Mouse (Mus musculus): ENCODE measurements around the gene Herc3. TPM values are rescaled to one million over a fixed set of nuclear protein-coding genes. Genes with fewer than 3 reads are reported as not detected.
A peak's percentile ranks its signal among the peaks of the same experiment; 100 is the strongest.

The Herc3 gene
- polyA plus RNA-seq, 1 experiment: 5.2 TPM

DNA sequence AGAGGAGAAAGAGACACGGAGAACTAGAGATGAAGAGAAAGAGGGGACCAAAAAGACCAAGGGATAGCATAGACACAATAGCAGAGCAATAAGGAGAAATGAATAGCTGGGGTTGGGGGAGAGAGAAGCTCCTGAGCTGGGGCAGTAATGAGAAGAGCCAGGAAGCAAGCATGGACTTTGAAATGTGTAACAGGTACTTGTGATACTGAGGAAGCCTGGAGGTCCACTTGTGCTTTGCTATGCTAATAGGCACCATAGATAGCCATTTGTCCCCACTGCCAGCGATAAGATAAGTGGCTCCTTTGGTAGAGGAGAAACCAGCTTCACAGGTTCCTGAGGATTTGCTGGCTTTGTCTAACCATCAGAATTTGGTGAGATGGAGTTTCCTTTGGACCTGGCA lies 5.2 kb upstream of the Herc3 start:
- TF ChIP-seq USF1 (IDR thresholded peaks at IDR 0.05; ENCODE audit: low read depth) (no peak), MAX (IDR thresholded peaks at IDR 0.05) (no peak), CEBPB (IDR thresholded peaks at IDR 0.05; ENCODE audit: low read depth) (no peak), CTCF (IDR thresholded peaks at IDR 0.05; ENCODE audit: control insufficient read depth, insufficient read depth, insufficient read length) (no peak), FOSL1 (IDR thresholded peaks at IDR 0.05; ENCODE audit: insufficient read depth, low read length, poor library complexity, severe bottlenecking) (no peak), MYOD1 (IDR thresholded peaks at IDR 0.05; ENCODE audit: control insufficient read depth, insufficient read length, low read depth) (no peak), MYOG (IDR thresholded peaks at IDR 0.05; ENCODE audit: control insufficient read depth, extremely low read depth, insufficient read length) (no peak)
- Histone ChIP-seq H3K79me2 (ENCODE audit: control insufficient read depth, insufficient read depth) (no peaks in the 10 kb centered on the region), H3ac (ENCODE audit: control insufficient read depth, insufficient read length, low read depth) (no peak overlapping the region)

GRCm38 (mm10) chr6:58828582-58828981 lies 2.7 kb upstream of the Herc3 start:
- Histone ChIP-seq H3K27me3 (ENCODE audit: control insufficient read depth, insufficient read depth, insufficient read length) (no peaks in the 10 kb centered on the region), H3K4me3 (ENCODE audit: insufficient read depth, poor library complexity, severe bottlenecking) (no peak overlapping the region), H3K36me3 (ENCODE audit: control insufficient read depth, insufficient read depth) (no peaks in the 10 kb centered on the region), H3K79me3 (ENCODE audit: low read depth) (no peaks in the 10 kb centered on the region), H3ac (ENCODE audit: control insufficient read depth, insufficient read length, low read depth) (no peak overlapping the region), H3K79me2 (ENCODE audit: control insufficient read depth, insufficient read depth) (peaks cover 3% of the 10 kb centered on the region)
- TF ChIP-seq CEBPB (IDR thresholded peaks at IDR 0.05; ENCODE audit: low read depth): no peak
- TF ChIP-seq FOSL1 (IDR thresholded peaks at IDR 0.05; ENCODE audit: insufficient read depth, low read length, poor library complexity, severe bottlenecking): peak; percentile 75
- no peak for TF ChIP-seq CTCF (IDR thresholded peaks at IDR 0.05; ENCODE audit: control insufficient read depth, insufficient read depth, insufficient read length)
- TF ChIP-seq MAX (IDR thresholded peaks at IDR 0.05): peak; percentile 78
- TF ChIP-seq MYOG (IDR thresholded peaks at IDR 0.05; ENCODE audit: control insufficient read depth, extremely low read depth, insufficient read length): no peak
- TF ChIP-seq USF1 (IDR thresholded peaks at IDR 0.05; ENCODE audit: low read depth): no peak
- no peak for TF ChIP-seq MYOD1 (IDR thresholded peaks at IDR 0.05; ENCODE audit: control insufficient read depth, insufficient read length, low read depth)

More for the DNA sequence above, 5.2 kb upstream of the Herc3 start:
- Histone ChIP-seq H3K36me3 (ENCODE audit: control insufficient read depth, insufficient read depth) (no peaks in the 10 kb centered on the region), H3K79me3 (ENCODE audit: low read depth) (no peaks in the 10 kb centered on the region), H3K27me3 (ENCODE audit: control insufficient read depth, insufficient read depth, insufficient read length) (no peaks in the 10 kb centered on the region), H3K4me3 (ENCODE audit: insufficient read depth, poor library complexity, severe bottlenecking) (no peak overlapping the region)

GRCm38 (mm10) chr6:58830840-58831231 lies 429 bp upstream of the Herc3 start:
- no peak overlapping the region for H3K4me3 ChIP-seq (ENCODE audit: insufficient read depth, poor library complexity, severe bottlenecking)
- H3K79me3 ChIP-seq (ENCODE audit: low read depth): no peaks in the 10 kb centered on the region
- no peaks in the 10 kb centered on the region for H3K27me3 ChIP-seq (ENCODE audit: control insufficient read depth, insufficient read depth, insufficient read length)
- H3ac ChIP-seq (ENCODE audit: control insufficient read depth, insufficient read length, low read depth): no peak overlapping the region
- no peaks in the 10 kb centered on the region for H3K36me3 ChIP-seq (ENCODE audit: control insufficient read depth, insufficient read depth)
- TF ChIP-seq CTCF (IDR thresholded peaks at IDR 0.05; ENCODE audit: control insufficient read depth, insufficient read depth, insufficient read length): no peak
- TF ChIP-seq MYOG (IDR thresholded peaks at IDR 0.05; ENCODE audit: control insufficient read depth, extremely low read depth, insufficient read length): no peak
- TF ChIP-seq USF1 (IDR thresholded peaks at IDR 0.05; ENCODE audit: low read depth): no peak
- TF ChIP-seq FOSL1 (IDR thresholded peaks at IDR 0.05; ENCODE audit: insufficient read depth, low read length, poor library complexity, severe bottlenecking): no peak
- no peak for TF ChIP-seq MAX (IDR thresholded peaks at IDR 0.05)
- no peak for TF ChIP-seq MYOD1 (IDR thresholded peaks at IDR 0.05; ENCODE audit: control insufficient read depth, insufficient read length, low read depth)
- no peak for TF ChIP-seq CEBPB (IDR thresholded peaks at IDR 0.05; ENCODE audit: low read depth)
- peaks cover 4% of the 10 kb centered on the region for H3K79me2 ChIP-seq (ENCODE audit: control insufficient read depth, insufficient read depth)

DNA sequence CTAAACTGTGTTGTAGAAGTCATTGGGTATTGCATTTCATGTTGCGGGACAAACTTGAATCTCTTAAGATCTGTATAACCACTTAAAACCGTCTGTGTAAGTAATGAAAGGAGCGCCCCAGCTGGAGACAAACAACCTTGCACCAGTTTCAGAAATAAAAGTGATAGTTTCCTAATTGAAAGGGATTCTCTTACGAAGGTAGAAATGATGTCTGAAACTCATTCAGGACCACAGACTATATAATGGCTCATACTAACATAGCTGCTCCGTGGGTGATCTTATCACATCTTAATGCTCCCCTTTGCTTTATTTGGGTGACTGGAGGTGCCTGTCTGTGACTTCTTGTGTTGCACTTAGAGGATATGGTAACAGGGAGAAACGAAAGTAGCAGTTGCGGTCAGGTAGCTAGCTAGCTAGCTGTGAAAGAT lies 1.3 kb downstream of the Herc3 start:
- no peaks in the 10 kb centered on the region for H3K36me3 ChIP-seq (ENCODE audit: control insufficient read depth, insufficient read depth)
- TF ChIP-seq FOSL1 (IDR thresholded peaks at IDR 0.05; ENCODE audit: insufficient read depth, low read length, poor library complexity, severe bottlenecking): no peak
- no peak for TF ChIP-seq MAX (IDR thresholded peaks at IDR 0.05)
- TF ChIP-seq USF1 (IDR thresholded peaks at IDR 0.05; ENCODE audit: low read depth): no peak
- no peak for TF ChIP-seq CTCF (IDR thresholded peaks at IDR 0.05; ENCODE audit: control insufficient read depth, insufficient read depth, insufficient read length)
- no peak for TF ChIP-seq CEBPB (IDR thresholded peaks at IDR 0.05; ENCODE audit: low read depth)
- TF ChIP-seq MYOD1 (IDR thresholded peaks at IDR 0.05; ENCODE audit: control insufficient read depth, insufficient read length, low read depth): no peak
- no peak for TF ChIP-seq MYOG (IDR thresholded peaks at IDR 0.05; ENCODE audit: control insufficient read depth, extremely low read depth, insufficient read length)
- no peaks in the 10 kb centered on the region for H3K27me3 ChIP-seq (ENCODE audit: control insufficient read depth, insufficient read depth, insufficient read length)
- peaks cover 8% of the 10 kb centered on the region for H3K79me2 ChIP-seq (ENCODE audit: control insufficient read depth, insufficient read depth)
- H3K79me3 ChIP-seq (ENCODE audit: low read depth): no peaks in the 10 kb centered on the region
- H3ac ChIP-seq (ENCODE audit: control insufficient read depth, insufficient read length, low read depth): no peak overlapping the region
- peak overlapping the region; percentile 39 for H3K4me3 ChIP-seq (ENCODE audit: insufficient read depth, poor library complexity, severe bottlenecking)

DNA sequence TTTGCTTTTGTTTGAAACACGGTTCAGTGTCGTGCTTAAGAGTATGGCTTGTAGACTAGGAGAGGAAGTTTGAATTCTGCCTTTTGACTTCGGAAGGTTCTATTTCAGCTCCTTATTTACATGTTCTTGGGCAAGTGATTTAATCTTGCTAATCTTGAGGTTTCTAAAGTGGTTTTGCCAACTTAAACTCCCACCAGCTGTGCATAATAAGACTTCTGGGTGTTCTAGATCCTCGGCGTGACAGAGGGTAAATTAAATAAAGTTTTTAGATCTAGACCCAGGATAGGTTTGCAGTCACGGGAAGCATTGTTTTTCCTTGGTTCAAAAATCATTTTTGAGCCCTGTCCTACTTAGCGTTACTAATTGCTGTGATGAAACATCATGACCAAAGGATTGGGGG lies 3.2 kb downstream of the Herc3 start:
- peaks cover 8% of the 10 kb centered on the region for H3K79me2 ChIP-seq (ENCODE audit: control insufficient read depth, insufficient read depth)
- H3K4me3 ChIP-seq (ENCODE audit: insufficient read depth, poor library complexity, severe bottlenecking): no peak overlapping the region
- H3K27me3 ChIP-seq (ENCODE audit: control insufficient read depth, insufficient read depth, insufficient read length): no peaks in the 10 kb centered on the region
- no peak overlapping the region for H3ac ChIP-seq (ENCODE audit: control insufficient read depth, insufficient read length, low read depth)
- no peaks in the 10 kb centered on the region for H3K36me3 ChIP-seq (ENCODE audit: control insufficient read depth, insufficient read depth)
- no peak for TF ChIP-seq FOSL1 (IDR thresholded peaks at IDR 0.05; ENCODE audit: insufficient read depth, low read length, poor library complexity, severe bottlenecking)
- H3K79me3 ChIP-seq (ENCODE audit: low read depth): no peaks in the 10 kb centered on the region

DNA sequence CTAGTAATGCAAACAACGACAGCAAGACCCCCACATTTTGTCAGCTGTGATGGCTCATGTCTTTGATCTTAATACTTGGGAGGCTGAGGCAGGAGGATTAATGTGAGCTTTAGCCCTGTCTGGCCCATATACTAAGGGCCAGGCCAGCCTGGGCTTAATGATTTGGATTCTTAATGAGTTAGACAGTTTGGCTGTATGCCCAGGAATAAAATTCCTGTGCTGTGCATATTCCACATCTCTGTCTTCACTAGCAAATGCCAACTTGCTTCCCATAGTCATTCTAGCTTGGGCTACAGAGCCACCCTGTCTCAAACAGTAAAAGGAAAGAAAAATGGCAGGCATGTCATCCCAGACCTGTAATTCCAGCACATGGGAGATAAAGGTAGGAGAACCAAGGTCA lies 4.3 kb downstream of the Herc3 start:
- H3K4me3 ChIP-seq (ENCODE audit: insufficient read depth, poor library complexity, severe bottlenecking): no peak overlapping the region
- H3K79me3 ChIP-seq (ENCODE audit: low read depth): no peaks in the 10 kb centered on the region
- H3K79me2 ChIP-seq (ENCODE audit: control insufficient read depth, insufficient read depth): peaks cover 8% of the 10 kb centered on the region
- no peaks in the 10 kb centered on the region for H3K36me3 ChIP-seq (ENCODE audit: control insufficient read depth, insufficient read depth)
- no peak overlapping the region for H3ac ChIP-seq (ENCODE audit: control insufficient read depth, insufficient read length, low read depth)
- TF ChIP-seq CEBPB (IDR thresholded peaks at IDR 0.05; ENCODE audit: low read depth) (no peak), MAX (IDR thresholded peaks at IDR 0.05) (no peak), MYOD1 (IDR thresholded peaks at IDR 0.05; ENCODE audit: control insufficient read depth, insufficient read length, low read depth) (no peak), FOSL1 (IDR thresholded peaks at IDR 0.05; ENCODE audit: insufficient read depth, low read length, poor library complexity, severe bottlenecking) (no peak), MYOG (IDR thresholded peaks at IDR 0.05; ENCODE audit: control insufficient read depth, extremely low read depth, insufficient read length) (no peak), CTCF (IDR thresholded peaks at IDR 0.05; ENCODE audit: control insufficient read depth, insufficient read depth, insufficient read length) (no peak), USF1 (IDR thresholded peaks at IDR 0.05; ENCODE audit: low read depth) (no peak)
- no peaks in the 10 kb centered on the region for H3K27me3 ChIP-seq (ENCODE audit: control insufficient read depth, insufficient read depth, insufficient read length)

Measured in C2C12 (cell line).